Mouse (Mus musculus): ENCODE measurements around the gene Trpc3. TPM values are rescaled to one million over a fixed set of nuclear protein-coding genes. Genes with fewer than 3 reads are reported as not detected.

Gene Trpc3
- total and polyA plus RNA-seq, 3 experiments: not detected

- Histone ChIP-seq H3K9ac (ENCODE audit: control insufficient read depth, low read depth, low read length, poor library complexity, severe bottlenecking) (no peak overlapping the region), H3K27ac (ENCODE audit: control insufficient read depth, low read depth, low read length) (no peak overlapping the region), H3K4me3 (ENCODE audit: control insufficient read depth in 1 of 2, insufficient read depth in 1 of 2, low read depth in 2 of 2, low read length in 2 of 2) (no peak overlapping the region), H3K4me1 (ENCODE audit: control insufficient read depth in 1 of 2, insufficient read depth in 2 of 2, low read length in 2 of 2) (no peaks in the 10 kb centered on the region), H3K36me3 (ENCODE audit: control insufficient read depth in 1 of 2, insufficient read depth in 2 of 2, low read length in 2 of 2) (no peaks in the 10 kb centered on the region), H3K9me3 (replicated peaks; ENCODE audit: insufficient read depth, low read length) (no peaks in the 10 kb centered on the region), H3K79me2 (ENCODE audit: control insufficient read depth, insufficient read depth, low read length, poor library complexity) (no peaks in the 10 kb centered on the region), H3K27me3 (ENCODE audit: control insufficient read depth in 1 of 2, insufficient read depth in 2 of 2, low read length in 2 of 2) (peaks cover 0 to 1% of the 10 kb centered on the region in 2 experiments; a peak in 2 of 4 replicates)
- no peak for DNase-seq (ENCODE audit: low read depth, low spot score)
- TF ChIP-seq ELF1 (IDR thresholded peaks at IDR 0.05; ENCODE audit: low read depth, low read length): no peak
- TF ChIP-seq ZNF384 (IDR thresholded peaks at IDR 0.05; ENCODE audit: low read depth, low read length): no peak
- no peak for TF ChIP-seq SIN3A (IDR thresholded peaks at IDR 0.05; ENCODE audit: low read length)
- no peak for TF ChIP-seq POLR2AphosphoS5 (IDR thresholded peaks at IDR 0.05; ENCODE audit: borderline replicate concordance, low read depth, low read length)
- no peak for TF ChIP-seq EP300 (IDR thresholded peaks at IDR 0.05; ENCODE audit: low read depth in 1 of 2, low read length in 2 of 2)
- TF ChIP-seq TCF12 (IDR thresholded peaks at IDR 0.05; ENCODE audit: low read depth, low read length): no peak
- TF ChIP-seq MAFK (IDR thresholded peaks at IDR 0.05; ENCODE audit: borderline replicate concordance, low read depth, low read length): no peak
- TF ChIP-seq NELFE (IDR thresholded peaks at IDR 0.05; ENCODE audit: low read depth, low read length): no peak
- no peak for TF ChIP-seq HCFC1 (IDR thresholded peaks at IDR 0.05; ENCODE audit: low read depth, low read length)
- TF ChIP-seq MEF2A (IDR thresholded peaks at IDR 0.05; ENCODE audit: extremely low read depth, insufficient replicate concordance, low read depth, low read length, poor library complexity, severe bottlenecking): no peak
- no peak for TF ChIP-seq GATA1 (IDR thresholded peaks at IDR 0.05; ENCODE audit: low read depth, low read length)
Measured at GRCm38 (mm10) chr3:36721850-36722249, 31.9 kb upstream of the Trpc3 start.

- no peak overlapping the region for H3K27ac ChIP-seq (ENCODE audit: control insufficient read depth, low read depth, low read length)
- DNase-seq (ENCODE audit: low read depth, low spot score): no peak
- TF ChIP-seq USF1 (IDR thresholded peaks at IDR 0.05; ENCODE audit: low read depth, low read length): no peak
- TF ChIP-seq ZKSCAN1 (IDR thresholded peaks at IDR 0.05; ENCODE audit: low read depth, low read length): no peak
- TF ChIP-seq TAL1 (IDR thresholded peaks at IDR 0.05; ENCODE audit: low read length): no peak
- no peak for TF ChIP-seq CHD2 (IDR thresholded peaks at IDR 0.05; ENCODE audit: low read length)
- TF ChIP-seq ZNF384 (IDR thresholded peaks at IDR 0.05; ENCODE audit: low read depth, low read length): no peak
- TF ChIP-seq KAT2A (conservative IDR thresholded peaks at IDR 0.05; ENCODE audit: low read depth, low read length): no peak
- no peak for TF ChIP-seq UBTF (IDR thresholded peaks at IDR 0.05; ENCODE audit: borderline replicate concordance, insufficient read depth, low read depth, low read length)
- no peak for TF ChIP-seq USF2 (IDR thresholded peaks at IDR 0.05; ENCODE audit: borderline replicate concordance in 1 of 2, insufficient read depth in 1 of 2, low read depth in 1 of 2, low read length in 2 of 2)
- no peak for TF ChIP-seq RCOR1 (IDR thresholded peaks at IDR 0.05; ENCODE audit: low read depth, low read length)
- no peak for TF ChIP-seq E2F4 (IDR thresholded peaks at IDR 0.05; ENCODE audit: borderline replicate concordance, low read depth, low read length)
- no peak for TF ChIP-seq POLR2AphosphoS5 (IDR thresholded peaks at IDR 0.05; ENCODE audit: borderline replicate concordance, low read depth, low read length)
- no peak for TF ChIP-seq RAD21 (IDR thresholded peaks at IDR 0.05; ENCODE audit: low read depth, low read length)
- TF ChIP-seq GATA1 (IDR thresholded peaks at IDR 0.05; ENCODE audit: low read depth, low read length): no peak
- TF ChIP-seq ELF1 (IDR thresholded peaks at IDR 0.05; ENCODE audit: low read depth, low read length): no peak
- no peak for TF ChIP-seq TCF12 (IDR thresholded peaks at IDR 0.05; ENCODE audit: low read depth, low read length)
- no peak for TF ChIP-seq TBP (IDR thresholded peaks at IDR 0.05; ENCODE audit: low read depth, low read length)
- no peak for TF ChIP-seq CTCF (IDR thresholded peaks at IDR 0.05 in 2 of 3, conservative IDR thresholded peaks at IDR 0.05 in 1 of 3; ENCODE audit: control insufficient read depth in 1 of 3, insufficient read depth in 1 of 3, low read depth in 2 of 3, low read length in 3 of 3, poor library complexity in 1 of 3, severe bottlenecking in 1 of 3)
- no peak overlapping the region for H3K4me3 ChIP-seq (ENCODE audit: control insufficient read depth in 1 of 2, insufficient read depth in 1 of 2, low read depth in 2 of 2, low read length in 2 of 2)
- H3K9me3 ChIP-seq (replicated peaks; ENCODE audit: insufficient read depth, low read length): no peaks in the 10 kb centered on the region
- no peaks in the 10 kb centered on the region for H3K4me1 ChIP-seq (ENCODE audit: control insufficient read depth in 1 of 2, insufficient read depth in 2 of 2, low read length in 2 of 2)
- H3K36me3 ChIP-seq (ENCODE audit: control insufficient read depth in 1 of 2, insufficient read depth in 2 of 2, low read length in 2 of 2): no peaks in the 10 kb centered on the region
- H3K27me3 ChIP-seq (ENCODE audit: control insufficient read depth in 1 of 2, insufficient read depth in 2 of 2, low read length in 2 of 2): no peaks in the 10 kb centered on the region; a peak in 1 of 4 replicates
- H3K79me2 ChIP-seq (ENCODE audit: control insufficient read depth, insufficient read depth, low read length, poor library complexity): no peaks in the 10 kb centered on the region
- no peak overlapping the region for H3K9ac ChIP-seq (ENCODE audit: control insufficient read depth, low read depth, low read length, poor library complexity, severe bottlenecking)
Measured at GRCm38 (mm10) chr3:36709521-36709920, 19.6 kb upstream of the Trpc3 start.

All from MEL (cell line).